Mouse (Mus musculus): ENCODE results near the gene Mroh7. TPM values are rescaled to one million over a fixed set of nuclear protein-coding genes. Genes with fewer than 3 reads are reported as not detected.

Mroh7 gene
- polyA plus RNA-seq, 1 experiment, result 2.7 TPM

GRCm38 (mm10) chr4:106644218-106644610 lies 86.5 kb downstream of the Mroh7 start:
- no peak for DNase-seq (ENCODE audit: low read depth, low spot score)
- WGBS, result 46% methylated on average over 6 of the region's 6 CpGs

DNA sequence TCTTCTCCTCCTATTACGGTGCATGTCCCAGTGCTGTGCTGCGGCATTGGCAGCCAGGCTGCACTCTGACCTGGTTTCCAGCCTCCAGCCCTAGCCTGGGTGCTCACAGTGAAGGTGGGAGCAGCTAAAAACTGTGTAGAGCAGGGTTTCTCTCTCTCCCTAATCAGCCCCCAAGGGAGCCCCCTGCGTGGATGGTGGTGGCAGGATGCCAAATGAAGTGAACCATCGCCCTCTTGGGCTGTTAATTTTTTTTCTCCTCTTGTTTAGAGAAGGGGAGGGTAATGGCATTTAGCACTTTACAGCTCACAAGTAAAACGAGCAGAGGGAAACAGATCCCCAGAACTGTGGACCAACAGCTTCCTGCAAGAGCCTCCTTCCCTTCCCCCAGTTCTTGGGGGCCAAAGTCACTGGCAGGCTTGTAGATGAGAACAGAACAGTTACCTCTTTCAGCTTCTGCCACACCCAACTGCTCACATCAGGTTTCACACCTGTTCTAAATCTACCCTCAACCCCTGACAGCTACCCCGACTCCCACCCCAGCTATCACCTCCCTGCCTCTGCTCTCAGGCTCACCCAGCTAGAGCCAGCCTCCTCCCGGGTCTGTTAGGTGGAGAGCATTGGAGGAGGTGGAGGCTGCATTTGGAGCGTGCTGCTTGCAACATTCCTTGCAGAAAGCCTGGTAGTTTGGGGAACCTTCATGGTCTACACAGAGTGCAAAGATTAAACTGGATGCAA lies 87.1 kb downstream of the Mroh7 start:
- no peak for DNase-seq (ENCODE audit: low read depth, low spot score)
- 8% methylated on average over 8 of the region's 8 CpGs for WGBS

DNA sequence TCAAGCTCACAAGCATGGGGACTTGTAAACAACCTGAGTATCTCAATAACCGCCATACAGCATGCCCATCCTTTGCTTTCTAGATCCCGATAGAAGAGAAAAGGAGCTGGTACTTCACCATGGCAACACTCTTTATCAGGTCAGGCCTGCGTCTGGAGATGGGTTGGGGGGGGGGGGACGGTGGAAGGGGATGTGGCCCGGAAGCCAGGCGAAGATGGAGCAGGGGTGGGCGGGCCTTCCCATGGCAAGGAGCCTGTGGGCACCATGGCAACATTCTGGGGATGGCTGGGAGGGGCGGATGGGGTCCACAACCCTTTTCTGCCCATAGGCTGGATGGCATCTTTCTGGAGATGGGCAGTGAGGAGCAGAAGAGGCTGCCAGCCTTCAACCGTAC lies 96.6 kb downstream of the Mroh7 start:
- 62% methylated on average over 9 of the region's 9 CpGs for WGBS
- DNase-seq (ENCODE audit: low read depth, low spot score), result no peak

DNA sequence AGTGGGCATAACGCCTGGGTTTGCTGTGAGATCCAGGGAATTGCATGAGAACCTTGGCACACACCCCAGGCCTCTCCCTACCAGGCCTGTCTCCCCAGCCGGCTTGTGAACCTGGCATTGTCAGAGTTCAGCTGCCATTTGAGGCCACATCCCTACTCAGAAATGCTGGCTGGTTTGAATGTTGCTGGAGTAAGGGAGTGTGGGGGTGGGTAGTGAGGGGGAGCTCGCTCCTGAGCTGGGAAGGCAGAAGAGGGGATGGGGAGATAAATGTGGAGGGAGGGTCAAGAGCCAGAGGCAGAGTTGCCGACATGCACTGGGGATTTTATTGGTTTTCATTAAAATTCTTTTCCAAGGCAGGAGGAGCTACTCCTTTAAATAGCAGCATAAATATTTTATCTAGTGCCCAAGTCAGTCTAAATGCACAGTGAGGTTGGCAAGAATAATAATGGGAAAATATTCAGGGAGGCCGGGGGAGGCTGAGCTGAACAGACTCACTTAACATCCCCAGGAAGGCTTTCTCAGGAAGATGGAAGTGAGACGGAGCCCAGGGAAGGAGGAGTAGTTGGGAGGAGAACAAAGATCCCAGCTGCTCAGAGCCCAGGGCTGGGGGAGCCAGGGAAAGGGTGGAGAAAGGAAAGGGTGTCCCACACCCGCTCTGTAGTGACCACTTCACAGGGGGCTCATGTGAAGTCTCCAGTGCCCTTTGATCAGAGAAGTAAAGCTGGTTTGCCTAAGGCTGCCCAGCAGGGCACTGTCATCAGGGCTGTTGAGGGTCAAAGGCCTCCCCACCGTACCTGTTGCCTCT lies 97.2 kb downstream of the Mroh7 start:
- no peak for DNase-seq (ENCODE audit: low read depth, low spot score)
- WGBS, result 49% methylated on average over 8 of the region's 8 CpGs

- WGBS, result 67% methylated on average over 1 of the region's 3 CpGs
- DNase-seq (ENCODE audit: low read depth, low spot score), result no peak
These were observed 98.4 kb downstream of the Mroh7 start for GRCm38 (mm10) chr4:106632313-106632712.

Other genes starting within 250 kb of the Mroh7 start
- not detected in 2 replicates for gene Bsnd, start 238.6 kb downstream of the Mroh7 start, polyA plus RNA-seq (2012; rRNA removed)
- gene Dhcr24, start 169.9 kb downstream of the Mroh7 start, polyA plus RNA-seq (2012; rRNA removed), result 169 and 212 TPM in 2 replicates
- gene Lexm, start 113.7 kb downstream of the Mroh7 start, polyA plus RNA-seq (2012; rRNA removed), result not detected in 2 replicates
- 65.8 and 88.4 TPM in 2 replicates for gene Ttc22, start 108.5 kb downstream of the Mroh7 start, polyA plus RNA-seq (2012; rRNA removed)
- gene Pars2, start 79.9 kb downstream of the Mroh7 start, polyA plus RNA-seq (2012; rRNA removed), result 10.2 and 12.0 TPM in 2 replicates
- gene Ttc4, start 52.0 kb downstream of the Mroh7 start, polyA plus RNA-seq (2012; rRNA removed), result 55.1 and 75.1 TPM in 2 replicates
- 71.8 and 362 TPM in 2 replicates for gene Fam151a, start 3.0 kb upstream of the Mroh7 start, polyA plus RNA-seq (2012; rRNA removed)
- gene Acot11, start 74.1 kb upstream of the Mroh7 start, polyA plus RNA-seq (2012; rRNA removed), result 22.2 and 31.3 TPM in 2 replicates
- gene Ssbp3, start 179.8 kb upstream of the Mroh7 start, polyA plus RNA-seq (2012; rRNA removed), result 29.6 and 38.0 TPM in 2 replicates